Mouse (Mus musculus) MEL (cell line): ENCODE results near the gene Mmp15. TPM values are rescaled to one million over a fixed set of nuclear protein-coding genes. Genes with fewer than 3 reads are reported as not detected.

ENCODE experiments used
- DNase-seq: peaks from one replicate; pipeline ENCODE4 v3.0.0; 2011; ENCODE audit warnings: low read depth, low spot score
- H3K27ac ChIP-seq: 2 replicates; pipeline ENCODE4 v1.5.1; 2012; ENCODE audit warnings: low read depth, mild to moderate bottlenecking, control low read depth, low read length, moderate library complexity; ENCODE audit not compliant: control insufficient read depth
- H3K27me3 ChIP-seq, 2 experiments: fragments of 150-350 bp in 1 of 2; sonication (generic) in 1 of 2; 2 replicates each; pipeline ENCODE4 v1.6.1; 2012; ENCODE audit warnings: low read length in 2 of 2, mild to moderate bottlenecking in 2 of 2, improper control_type of control experiment in 1 of 2, moderate library complexity in 1 of 2; ENCODE audit not compliant: insufficient read depth in 2 of 2, control insufficient read depth in 1 of 2
- H3K36me3 ChIP-seq, 2 experiments: 2 replicates each; pipeline ENCODE4 v1.6.1; 2012 to 2014; ENCODE audit warnings: low read length in 2 of 2, improper control_type of control experiment in 1 of 2, inconsistent platforms in 1 of 2, mild to moderate bottlenecking in 1 of 2; ENCODE audit not compliant: insufficient read depth in 2 of 2, control insufficient read depth in 1 of 2
- H3K4me1 ChIP-seq, 2 experiments: fragments of 150-350 bp in 1 of 2; sonication (generic) in 1 of 2; 2 replicates each; pipeline ENCODE4 v1.6.1; 2012; ENCODE audit warnings: low read length in 2 of 2, improper control_type of control experiment in 1 of 2, mild to moderate bottlenecking in 1 of 2; ENCODE audit not compliant: insufficient read depth in 2 of 2, control insufficient read depth in 1 of 2
- H3K4me3 ChIP-seq, 2 experiments: fragments of 150-350 bp in 1 of 2; sonication (generic) in 1 of 2; 2 replicates each; pipeline ENCODE4 v1.5.1; 2012; ENCODE audit warnings: low read depth in 2 of 2, low read length in 2 of 2, mild to moderate bottlenecking in 2 of 2, moderate library complexity in 2 of 2, control low read depth in 1 of 2, improper control_type of control experiment in 1 of 2; ENCODE audit not compliant: control insufficient read depth in 1 of 2, insufficient read depth in 1 of 2
- H3K79me2 ChIP-seq: 2 replicates; pipeline ENCODE4 v1.6.1; 2012; ENCODE audit warnings: mild to moderate bottlenecking, low read length, moderate library complexity; ENCODE audit not compliant: control insufficient read depth, poor library complexity, insufficient read depth
- H3K9ac ChIP-seq: 2 replicates; pipeline ENCODE4 v1.6.1; 2012; ENCODE audit warnings: low read depth, mild to moderate bottlenecking, control low read depth, low read length, moderate library complexity; ENCODE audit not compliant: control insufficient read depth, poor library complexity, severe bottlenecking
- H3K9me3 ChIP-seq: fragments of 150-350 bp; sonication (generic); replicated peaks from 2 replicates; pipeline ENCODE4 v1.6.1; 2012; ENCODE audit warnings: mild to moderate bottlenecking, low read length, improper control_type of control experiment, moderate library complexity; ENCODE audit not compliant: insufficient read depth
- BHLHE40 ChIP-seq: IDR thresholded peaks from 2 replicates; pipeline ENCODE4 v1.6.1; 2012; ENCODE audit warnings: low read depth, mild to moderate bottlenecking, inconsistent platforms, low read length, improper control_type of control experiment, borderline replicate concordance
- CHD2 ChIP-seq: IDR thresholded peaks from 2 replicates; pipeline ENCODE4 v1.6.1; 2011; ENCODE audit warnings: low read length, improper control_type of control experiment
- EP300 ChIP-seq, 2 experiments: IDR thresholded peaks; 2 replicates each; pipeline ENCODE4 v1.6.1; 2011; ENCODE audit warnings: improper control_type of control experiment in 2 of 2, low read length in 2 of 2, low read depth in 1 of 2, mild to moderate bottlenecking in 1 of 2
- ETS1 ChIP-seq: IDR thresholded peaks from 2 replicates; pipeline ENCODE4 v1.6.1; 2012; ENCODE audit warnings: low read depth, mild to moderate bottlenecking, inconsistent platforms, low read length, improper control_type of control experiment, moderate library complexity
- GATA1 ChIP-seq: IDR thresholded peaks from 2 replicates; pipeline ENCODE4 v1.6.1; 2011; ENCODE audit warnings: low read depth, low read length, improper control_type of control experiment
- HCFC1 ChIP-seq: IDR thresholded peaks from 2 replicates; pipeline ENCODE4 v1.6.1; 2012; ENCODE audit warnings: low read depth, mild to moderate bottlenecking, inconsistent platforms, low read length, improper control_type of control experiment, moderate library complexity
- JUND ChIP-seq: IDR thresholded peaks from 2 replicates; pipeline ENCODE4 v1.6.1; 2011; ENCODE audit warnings: low read depth, mild to moderate bottlenecking, improper control_type of control experiment, low read length
- MAFK ChIP-seq: IDR thresholded peaks from 2 replicates; pipeline ENCODE4 v1.6.1; 2011; ENCODE audit warnings: low read depth, mild to moderate bottlenecking, low read length, improper control_type of control experiment, borderline replicate concordance
- MAX ChIP-seq: IDR thresholded peaks from 2 replicates; pipeline ENCODE4 v1.6.1; 2011; ENCODE audit warnings: low read length, improper control_type of control experiment
- MAZ ChIP-seq: IDR thresholded peaks from 2 replicates; pipeline ENCODE4 v1.6.1; 2012; ENCODE audit warnings: low read depth, mild to moderate bottlenecking, inconsistent platforms, low read length, improper control_type of control experiment
- MYC ChIP-seq: IDR thresholded peaks from 2 replicates; pipeline ENCODE4 v1.6.1; 2011; ENCODE audit warnings: low read depth, mild to moderate bottlenecking, low read length, improper control_type of control experiment, moderate library complexity
- NELFE ChIP-seq: IDR thresholded peaks from 2 replicates; pipeline ENCODE4 v1.6.1; 2011; ENCODE audit warnings: low read depth, low read length, improper control_type of control experiment
- POLR2AphosphoS2 ChIP-seq: IDR thresholded peaks from 2 replicates; pipeline ENCODE4 v1.6.1; 2011; ENCODE audit warnings: low read length, improper control_type of control experiment
- POLR2AphosphoS5 ChIP-seq: IDR thresholded peaks from 2 replicates; pipeline ENCODE4 v1.6.1; 2012; ENCODE audit warnings: low read depth, borderline replicate concordance, mild to moderate bottlenecking, inconsistent platforms, low read length, moderate library complexity, mixed read lengths
- RCOR1 ChIP-seq: IDR thresholded peaks from 2 replicates; pipeline ENCODE4 v1.6.1; 2012; ENCODE audit warnings: low read depth, mild to moderate bottlenecking, inconsistent platforms, low read length, improper control_type of control experiment
- SIN3A ChIP-seq: IDR thresholded peaks from 2 replicates; pipeline ENCODE4 v1.6.1; 2012; ENCODE audit warnings: low read length, improper control_type of control experiment, inconsistent platforms
- SMC3 ChIP-seq: IDR thresholded peaks from 2 replicates; pipeline ENCODE4 v1.6.1; 2011; ENCODE audit warnings: low read depth, low read length, improper control_type of control experiment
- TAL1 ChIP-seq: IDR thresholded peaks from 2 replicates; pipeline ENCODE4 v1.6.1; 2012; ENCODE audit warnings: mild to moderate bottlenecking, inconsistent platforms, low read length, moderate library complexity, mixed read lengths
- TCF12 ChIP-seq: IDR thresholded peaks from 2 replicates; pipeline ENCODE4 v1.6.1; 2014; ENCODE audit warnings: low read depth, mild to moderate bottlenecking, inconsistent platforms, low read length, improper control_type of control experiment, moderate library complexity
- USF1 ChIP-seq: IDR thresholded peaks from 2 replicates; pipeline ENCODE4 v1.6.1; 2014; ENCODE audit warnings: low read depth, mild to moderate bottlenecking, inconsistent platforms, low read length, improper control_type of control experiment, moderate library complexity
- polyA plus RNA-seq, 2 experiments: library from polyadenylated mRNA; stranded (reverse) in 1 of 2; unstranded in 1 of 2; fragments of >175 nt in 1 of 2; fragments of >200 nt in 1 of 2; gene quantifications; 2 replicates each; pipeline versions ENCODE4 v1.2.1 to v1.2.4; 2012; ENCODE audit warnings: low replicate concordance in 2 of 2, low read depth in 1 of 2; ENCODE audit not compliant: insufficient read length in 2 of 2, insufficient read depth in 1 of 2, missing spikeins in 1 of 2
- total RNA-seq: library from RNA; depleted of rRNA; stranded (reverse); fragments of 300-350 nt; gene quantifications from 2 replicates; pipeline ENCODE4 v1.2.3, GENCODE M21; 2012

Mmp15 gene
- total and polyA plus RNA-seq, 3 experiments, result 0.01 TPM; not detected in 2

DNA sequence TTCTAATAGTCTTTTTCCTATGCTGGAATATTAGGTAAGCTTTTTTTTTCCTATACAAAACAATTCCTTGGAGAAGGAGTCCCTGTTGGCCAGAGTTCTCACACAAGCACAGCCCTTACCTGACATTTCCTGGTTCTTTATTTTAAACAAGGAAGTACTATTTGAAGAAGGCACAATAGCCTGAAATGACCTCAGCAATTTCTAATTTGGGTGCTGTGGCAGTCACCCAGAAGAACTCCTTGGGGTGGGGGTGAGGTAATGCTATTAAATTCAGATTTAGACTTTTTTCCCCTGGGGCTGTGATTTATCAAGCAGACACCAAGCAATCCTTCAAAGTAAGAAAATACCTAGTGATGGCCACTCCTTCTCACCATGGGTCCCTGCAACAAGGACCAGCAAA lies 28.9 kb downstream of the Mmp15 start:
- H3K79me2 ChIP-seq, result no peaks in the 10 kb centered on the region
- DNase-seq, result no peak
- H3K9ac ChIP-seq, result no peak overlapping the region
- no peak overlapping the region for H3K27ac ChIP-seq
- peaks cover 2 to 3% of the 10 kb centered on the region in 2 experiments; a peak in 2 of 4 replicates for H3K27me3 ChIP-seq
- H3K4me1 ChIP-seq, result no peaks in the 10 kb centered on the region
- H3K4me3 ChIP-seq, result no peak overlapping the region
- no peaks in the 10 kb centered on the region for H3K9me3 ChIP-seq
- no peak for TF ChIP-seq BHLHE40
- no peak for TF ChIP-seq CHD2
- TF ChIP-seq USF1, result no peak
- no peak for TF ChIP-seq SMC3
- TF ChIP-seq TCF12, result no peak
- no peak for TF ChIP-seq POLR2AphosphoS2
- TF ChIP-seq POLR2AphosphoS5, result no peak
- no peak for TF ChIP-seq GATA1
- TF ChIP-seq EP300 (IDR thresholded peaks at IDR 0.05; ENCODE audit: low read depth in 1 of 2, low read length in 2 of 2), result no peak
- no peak for TF ChIP-seq MAFK
- TF ChIP-seq NELFE, result no peak
- no peak for TF ChIP-seq SIN3A
- no peak for TF ChIP-seq HCFC1
- H3K36me3 ChIP-seq, result no peaks in the 10 kb centered on the region

GRCm38 (mm10) chr8:95381595-95381994 lies 29.5 kb downstream of the Mmp15 start:
- peaks cover 2 to 3% of the 10 kb centered on the region in 2 experiments; a peak in 2 of 4 replicates for H3K27me3 ChIP-seq
- no peaks in the 10 kb centered on the region for H3K79me2 ChIP-seq
- TF ChIP-seq MAX (no peak), POLR2AphosphoS5 (no peak), TAL1 (no peak), MAZ (no peak), ETS1 (no peak), SIN3A (no peak), NELFE (no peak), MYC (no peak), JUND (no peak), RCOR1 (no peak)

More at GRCm38 (mm10) chr8:95381595-95381994, 29.5 kb downstream of the Mmp15 start:
- DNase-seq, result no peak
- H3K4me3 ChIP-seq, result no peak overlapping the region
- no peaks in the 10 kb centered on the region for H3K9me3 ChIP-seq
- no peaks in the 10 kb centered on the region for H3K36me3 ChIP-seq
- no peaks in the 10 kb centered on the region for H3K4me1 ChIP-seq
- no peak overlapping the region for H3K9ac ChIP-seq
- no peak overlapping the region for H3K27ac ChIP-seq
